Mouse (Mus musculus) ovary, adult 18-20 months (tissue): ENCODE measurements around the gene Chchd6.

ENCODE experiments used
- DNase-seq: peaks from one replicate; pipeline ENCODE4 v3.0.0; 2022; ENCODE audit warnings: low spot score, mixed read lengths

Gene Chchd6

DNA sequence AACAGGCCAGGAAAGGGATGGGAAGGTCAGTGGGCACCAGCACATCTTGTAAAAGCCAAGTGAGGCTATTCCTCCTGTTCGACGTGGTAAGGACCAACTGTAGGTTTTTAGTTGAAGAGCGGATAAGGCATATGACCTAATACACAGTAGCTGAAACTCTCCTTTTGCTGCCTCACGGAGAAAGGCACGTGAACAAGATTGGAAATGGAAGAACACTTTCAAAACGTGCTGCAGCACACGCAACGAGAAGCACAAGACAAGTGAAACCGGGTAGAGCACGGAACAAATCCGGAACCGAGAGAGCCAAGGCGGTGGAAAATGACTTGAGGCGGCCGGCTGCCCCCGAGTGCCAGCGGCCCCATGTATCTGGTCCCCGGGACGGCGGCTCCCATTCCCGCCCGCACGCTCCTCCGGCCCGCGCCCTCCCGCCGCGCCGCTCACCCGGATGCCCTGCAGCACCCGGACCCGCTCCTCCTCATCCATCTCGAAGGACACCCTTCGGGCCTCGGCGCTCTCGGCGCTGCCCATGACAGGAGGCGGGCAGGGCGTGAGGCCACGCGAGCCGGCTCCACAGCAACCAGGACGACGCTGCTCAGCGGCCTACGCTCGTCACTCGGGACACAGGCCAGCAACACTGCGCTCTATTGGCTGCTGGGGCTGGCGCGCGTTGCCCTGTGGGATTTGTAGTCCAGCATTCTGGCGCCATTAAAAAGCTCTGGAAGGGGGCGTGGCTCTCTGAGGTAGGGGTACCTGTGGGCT, at the start of gene Chchd6:
Gene Chchd6 (minus strand): TSS at position 635 of the 759 bp plus-strand sequence.
- DNase-seq = peak; percentile 89

- DNase-seq = peak; percentile 91
Measured at GRCm38 (mm10) chr6:89644271-89645075, 49.0 kb upstream of the Chchd6 start.

DNA sequence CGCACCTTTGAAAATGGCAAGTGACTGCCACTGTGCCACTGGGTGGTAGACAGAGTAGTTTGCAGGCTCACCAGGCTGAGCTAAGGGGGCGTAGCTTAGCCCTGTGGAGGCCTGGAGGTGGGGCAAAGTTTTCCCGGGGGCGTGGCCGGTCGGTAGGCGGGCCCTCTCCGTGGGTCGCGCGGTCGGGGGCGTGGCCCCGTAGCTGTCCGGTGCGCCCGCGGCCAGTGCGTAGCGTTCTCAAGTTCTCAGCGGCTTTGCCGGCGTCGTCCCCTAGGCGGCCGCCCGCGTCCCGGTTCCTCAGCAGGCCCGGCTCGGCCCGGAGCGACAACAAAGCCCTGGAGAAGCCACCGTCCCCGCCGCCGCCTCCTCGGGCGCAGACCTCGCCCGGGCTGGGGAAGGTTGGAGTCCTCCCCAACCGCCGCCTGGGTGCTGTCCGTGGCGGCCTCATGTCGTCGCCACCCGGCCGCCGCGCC, 48.4 kb upstream of the Chchd6 start, which contains the start of gene Txnrd3:
Gene Txnrd3 (plus strand): TSS at position 191 of the 473 bp plus-strand sequence.
- DNase-seq = peak; percentile 86

GRCm38 (mm10) chr6:89639025-89639424, 43.6 kb upstream of the Chchd6 start:
- DNase-seq = no peak

DNA sequence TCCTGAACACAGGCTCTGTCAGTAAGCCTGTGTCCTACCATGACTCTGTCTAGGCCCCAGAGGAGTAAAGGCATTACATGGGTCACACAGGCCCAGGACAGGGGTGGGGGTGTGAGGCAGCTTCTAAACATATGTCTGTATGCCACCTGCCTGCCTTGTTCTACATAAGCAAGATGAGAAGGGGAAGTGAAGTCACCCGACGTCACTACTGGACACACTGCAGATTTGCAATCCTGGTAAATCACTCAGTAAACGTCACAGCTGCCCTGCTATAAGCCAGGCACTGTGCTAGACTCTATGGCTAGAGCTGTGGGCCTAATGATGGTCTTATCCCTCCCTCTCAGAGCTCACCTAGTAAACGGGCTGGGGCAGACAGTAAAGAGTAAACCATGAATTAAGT, 42.5 kb upstream of the Chchd6 start:
- no peak for DNase-seq

DNA sequence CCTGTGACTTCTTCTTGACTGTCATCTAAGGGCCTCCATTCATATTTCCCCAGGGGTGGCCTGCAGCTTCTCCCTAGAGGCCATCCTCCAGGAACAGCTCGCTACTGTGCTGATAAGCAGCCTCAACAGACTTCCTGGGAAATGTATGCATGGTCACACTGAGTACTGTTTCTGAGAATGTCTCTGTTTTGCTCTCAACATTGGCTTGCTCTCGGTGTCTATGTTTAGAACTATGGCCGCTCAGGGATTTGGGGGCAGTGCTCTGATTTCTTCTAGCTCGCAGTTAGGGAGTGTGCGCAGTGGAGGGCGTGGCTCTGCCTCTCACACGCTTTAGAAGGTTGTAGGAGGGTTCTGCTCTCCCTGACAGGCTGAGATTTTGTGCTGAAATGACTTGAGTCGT, 38.9 kb upstream of the Chchd6 start:
- no peak for DNase-seq

- no peak for DNase-seq
Measured at GRCm38 (mm10) chr6:89633115-89633514, 37.7 kb upstream of the Chchd6 start.

- DNase-seq = peak; percentile 52
Measured at GRCm38 (mm10) chr6:89631809-89632562, 36.5 kb upstream of the Chchd6 start.

DNA sequence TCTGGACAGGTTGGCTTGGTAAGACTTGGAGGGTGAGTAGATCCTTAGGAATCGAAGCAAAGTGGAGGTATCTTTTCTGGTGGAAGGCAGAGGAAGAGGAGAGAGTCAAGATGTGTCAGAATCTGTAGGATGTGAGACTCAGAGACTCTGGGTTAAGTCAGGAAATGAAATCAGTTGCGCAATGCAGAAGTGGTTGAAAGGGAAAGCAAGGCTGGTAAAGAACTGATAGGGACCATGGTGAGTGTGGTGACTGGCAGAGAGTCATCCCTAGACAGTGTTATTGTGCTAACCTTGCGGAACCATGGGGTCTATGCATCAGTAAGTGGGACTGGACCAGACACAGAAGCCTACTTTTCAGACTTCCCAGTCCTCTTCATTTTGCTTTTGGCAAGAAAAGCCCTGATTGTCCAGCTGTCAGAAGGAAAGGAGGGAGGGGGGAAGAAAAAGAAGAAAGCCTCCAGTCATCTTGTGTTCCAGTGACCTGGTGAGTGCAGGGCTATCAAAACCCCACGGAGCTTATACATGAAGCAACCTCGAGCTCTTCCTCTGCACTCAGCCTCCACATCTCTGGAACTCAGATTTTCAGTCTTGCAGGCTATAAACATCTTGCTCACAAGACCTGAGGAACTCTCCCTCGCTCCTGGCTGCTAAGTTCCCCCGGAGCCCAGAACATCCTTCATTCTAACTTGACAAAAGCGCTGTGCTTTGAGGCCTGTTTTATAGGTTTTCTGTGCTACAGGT, 32.8 kb upstream of the Chchd6 start:
- no peak for DNase-seq

- DNase-seq = no peak
Measured at GRCm38 (mm10) chr6:89622647-89623046, 27.2 kb upstream of the Chchd6 start.

DNA sequence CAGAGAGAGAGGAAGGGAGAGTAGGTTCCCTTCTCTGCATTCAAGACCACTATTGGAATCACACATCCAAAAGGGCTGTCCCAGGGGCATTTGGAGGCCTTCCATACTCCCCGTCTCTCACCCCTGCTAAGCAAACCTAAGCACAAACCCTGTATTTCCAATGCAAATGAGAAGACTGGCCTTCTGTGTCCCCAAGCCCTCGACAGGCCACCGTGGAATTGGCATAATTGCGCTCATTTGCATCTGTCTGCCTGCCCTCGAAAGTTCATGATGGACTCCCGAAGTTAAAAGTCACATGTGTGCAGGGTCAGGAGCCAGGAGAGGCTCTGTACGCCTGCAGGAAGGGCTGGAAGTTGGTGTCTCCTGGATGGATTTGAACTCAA, 19.9 kb upstream of the Chchd6 start:
- DNase-seq = no peak

DNA sequence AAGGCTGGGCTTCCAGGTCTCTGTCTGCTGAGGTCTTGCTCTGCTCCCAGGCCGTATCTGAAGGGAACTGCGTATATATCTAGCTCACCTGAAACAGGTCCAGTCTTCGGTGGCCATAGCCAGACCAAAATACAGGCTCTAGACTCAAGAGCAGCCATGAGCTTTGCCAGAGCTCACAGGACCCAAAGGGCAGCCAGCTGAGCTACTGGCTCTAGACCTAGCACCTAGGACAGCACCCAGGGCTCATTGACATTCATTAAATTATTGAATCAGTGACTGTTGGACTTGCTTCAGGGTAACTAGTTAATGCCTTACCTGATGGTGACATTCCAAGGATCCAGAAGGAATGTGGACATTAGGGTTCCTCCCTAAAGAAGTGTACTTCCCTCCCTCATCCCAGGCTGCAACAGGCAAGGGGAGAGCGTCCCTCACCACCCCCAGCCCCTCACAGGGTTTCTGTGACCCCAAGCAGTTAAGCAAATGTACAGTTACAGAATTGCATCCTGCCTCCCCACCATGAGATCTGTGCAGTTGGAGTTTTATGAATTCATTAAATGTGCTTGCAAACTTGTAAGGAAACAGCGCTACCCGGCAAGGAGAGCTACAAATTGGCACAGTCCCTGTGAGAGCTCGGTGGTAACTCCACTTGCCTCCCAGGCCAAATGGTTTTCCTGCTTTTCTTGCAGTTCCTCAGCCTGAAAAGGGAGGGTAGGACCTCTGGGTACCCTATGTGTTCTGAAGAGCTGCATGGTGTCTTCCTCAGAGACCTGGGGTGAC, 19.3 kb upstream of the Chchd6 start:
- DNase-seq = no peak

DNA sequence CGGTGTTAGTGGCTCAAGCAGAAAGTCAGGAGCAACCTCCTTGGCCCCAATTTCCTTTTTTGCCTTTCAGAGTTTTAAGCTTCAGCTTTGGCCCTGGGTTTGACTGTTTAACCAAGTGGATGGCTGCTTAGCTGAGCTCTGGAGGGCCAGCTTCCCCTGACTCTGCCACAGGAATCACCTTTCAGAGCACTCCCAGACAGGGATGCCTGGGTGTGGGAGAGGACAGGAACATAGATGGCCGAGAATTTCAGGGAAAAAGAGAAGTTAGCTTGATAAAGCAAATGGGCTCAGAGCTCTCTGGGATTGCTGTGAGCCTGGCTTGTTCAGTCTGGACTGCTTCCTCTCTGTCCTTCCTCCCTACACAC, 18.6 kb upstream of the Chchd6 start:
- DNase-seq = no peak

DNA sequence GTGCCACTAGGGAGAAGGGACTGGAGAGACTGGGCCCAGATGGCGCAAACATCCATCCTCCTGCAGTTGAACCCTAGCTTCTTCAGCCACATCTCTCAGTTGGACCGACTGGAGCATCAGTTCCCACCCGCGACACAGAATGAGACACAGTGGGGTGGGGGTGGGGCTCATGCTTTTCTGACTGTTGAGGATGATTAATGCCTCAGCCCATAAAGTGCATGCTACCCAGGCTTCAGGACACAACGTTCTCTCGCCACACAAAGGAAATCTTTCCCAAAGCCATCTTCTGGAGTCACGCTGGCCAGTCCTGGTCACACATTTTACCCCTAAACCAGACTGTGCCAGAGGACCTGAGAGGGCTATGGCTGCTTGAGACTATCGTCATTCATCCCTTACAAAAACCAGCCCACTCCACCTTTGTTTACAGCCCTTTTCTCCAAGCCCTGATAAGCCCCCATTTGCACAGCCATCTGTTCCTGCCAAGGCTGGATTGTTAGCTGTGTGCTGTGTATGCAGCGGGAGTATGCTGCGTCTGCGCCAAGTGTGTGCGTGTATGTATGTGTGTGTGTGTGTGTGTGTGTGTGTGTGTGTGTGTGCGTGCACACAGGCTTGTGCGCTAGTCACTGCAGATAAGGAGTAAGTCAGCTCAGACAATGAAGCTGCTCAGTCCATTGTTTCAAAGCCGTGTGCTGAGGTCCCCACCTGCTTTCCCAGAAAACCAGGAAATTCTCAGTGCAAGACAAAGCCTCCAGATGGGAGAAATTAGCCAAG, 18.1 kb upstream of the Chchd6 start:
- DNase-seq = no peak

- no peak for DNase-seq
Measured at GRCm38 (mm10) chr6:89607999-89608398, 12.5 kb upstream of the Chchd6 start.

- no peak for DNase-seq
Measured at GRCm38 (mm10) chr6:89606096-89606495, 10.6 kb upstream of the Chchd6 start.

- DNase-seq = no peak
Measured at GRCm38 (mm10) chr6:89596510-89596909, 1.1 kb upstream of the Chchd6 start.

- DNase-seq = no peak
Measured at GRCm38 (mm10) chr6:89595777-89596146, 310 bp upstream of the Chchd6 start.

- no peak for DNase-seq
Measured at GRCm38 (mm10) chr6:89592016-89592415, 3.4 kb downstream of the Chchd6 start.

DNA sequence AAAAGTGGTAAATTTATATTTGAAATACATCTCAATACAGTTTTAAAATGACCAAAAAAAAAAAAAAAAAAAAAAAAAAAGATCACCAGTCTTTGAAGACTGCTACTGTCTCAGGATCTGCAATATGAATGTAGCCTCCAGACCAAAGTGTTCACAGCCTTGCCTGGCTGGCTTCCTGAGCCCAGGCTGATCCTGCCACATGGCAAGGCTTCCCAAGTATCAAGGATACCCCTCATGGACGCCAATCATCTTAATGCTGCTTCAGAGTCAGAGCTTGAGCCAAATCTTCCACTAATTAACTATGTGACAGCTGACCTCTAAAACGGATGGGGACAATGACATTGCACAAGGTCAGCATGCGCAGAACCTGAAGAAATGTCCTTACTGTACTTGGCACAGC, 3.9 kb downstream of the Chchd6 start:
- no peak for DNase-seq
